In genomic region chr4:108380146-108380545, GRCm38 (mm10) we compare ENCODE assay signal across 20 mouse cellular contexts. TPM values are rescaled to one million over a fixed set of nuclear protein-coding genes. Genes with fewer than 3 reads are reported as not detected.
DNase-seq lines count a peak whose midpoint lies in the region; ATAC-seq lines count a peak whose summit lies in the region.
"Had no signal": no experiment of that assay in that cellular context is flagged by ENCODE, and none has a peak within 500 bp of the region (broad histone marks: within the 10 kb centered on the region; RNA-seq: fewer than 3 reads in every experiment).

No protein-coding gene starts in this region.

- H3K27ac ChIP-seq in liver, embryonic 12.5 days, result no peak overlapping the region
- H3K27ac ChIP-seq: liver, embryonic 14.5 days had no signal

- H3K27me3 ChIP-seq in liver, embryonic 12.5 days (replicated peaks), result peaks cover 77% of the 10 kb centered on the region

- WGBS in liver, embryonic 12.5 days (ENCODE audit: insufficient replicate concordance), result 3% methylated on average over 1 of the region's 1 CpGs

- peak; percentile 87 for ATAC-seq in granulocyte monocyte progenitor cell, adult 5-6 weeks (replicated peaks; ENCODE audit: poor library complexity, severe bottlenecking)
- no peak for ATAC-seq in liver, embryonic 12.5 days
- ATAC-seq: forebrain, embryonic 14.5 days had no signal

- no peaks in the 10 kb centered on the region for H3K9me3 ChIP-seq in liver, embryonic 12.5 days (replicated peaks)

- no peak overlapping the region for H3K4me2 ChIP-seq in liver, embryonic 12.5 days

- H3K36me3 ChIP-seq in liver, embryonic 12.5 days, result no peaks in the 10 kb centered on the region

- peak; percentile 65 for DNase-seq in embryo, embryonic 10 days (ENCODE audit: low spot score)
- DNase-seq in embryo, embryonic 9.5 days (ENCODE audit: extremely low spot score), result no peak
- peak; percentile 7 for DNase-seq in retina, embryonic 14.5 days (ENCODE audit: low spot score)
- DNase-seq in retina, postnatal 1 day, result no peak
- DNase-seq in urinary bladder, adult 2 months (ENCODE audit: low spot score), result no peak
- no peak for DNase-seq in left cerebral cortex, postnatal 14 days (ENCODE audit: low spot score in 2 of 2)
- DNase-seq: adrenal gland, postnatal 10 days; heart, adult 18-20 months; heart, postnatal 36 days; kidney, postnatal 14 days; layer of hippocampus, adult 9-11 months; lung, postnatal 14 days; right cerebral cortex, postnatal 14 days; thymus, adult 18-20 months had no signal

- H3K4me3 ChIP-seq in liver, embryonic 12.5 days, result no peak overlapping the region

- peaks cover 8% of the 10 kb centered on the region; the same call in 1 of the 2 replicates for H3K4me1 ChIP-seq in liver, embryonic 12.5 days

- no peak overlapping the region for H3K9ac ChIP-seq in liver, embryonic 12.5 days
- H3K9ac ChIP-seq: liver, embryonic 14.5 days had no signal

- intact Hi-C loops in left cerebral cortex, postnatal 14 days (cut with DNase I), result no loop called here

RNA-seq across cellular contexts. Expression of gene Shisal2a, which starts 3.0 kb away (rescaled TPM):
- total RNA-seq in granulocyte monocyte progenitor cell, adult 5-6 weeks (2014; fragmentation: Nextera tagmentation), result not detected in 2 replicates
- not detected in 2 replicates for total RNA-seq in granulocyte monocyte progenitor cell, adult 5-6 weeks (2017)
- polyA plus RNA-seq in liver, embryonic 12.5 days (2016; fragmentation: Nextera tagmentation; extraction: Ambion mirVana), result 0.32 TPM in 1 of 2 replicates, not detected in the other
- polyA plus RNA-seq in urinary bladder, adult 2 months (2012; rRNA removed), result 0.15 TPM in 1 of 2 replicates, not detected in the other
- total RNA-seq in left cerebral cortex, postnatal 14 days (2021), result not detected
- total RNA-seq: gastrocnemius, adult 18-20 months; heart, adult 18-20 months; heart, postnatal 36 days; left cerebral cortex, postnatal 10 days had no signal

RNA-seq across cellular contexts. Expression of gene Gpx7, which starts 26.6 kb away (rescaled TPM):
- 1.8 and 4.2 TPM in 2 replicates for total RNA-seq in granulocyte monocyte progenitor cell, adult 5-6 weeks (2014; fragmentation: Nextera tagmentation)
- total RNA-seq in granulocyte monocyte progenitor cell, adult 5-6 weeks (2017), result 0.30 and 0.46 TPM in 2 replicates
- 12.3 and 13.6 TPM in 2 replicates for polyA plus RNA-seq in liver, embryonic 12.5 days (2016; fragmentation: Nextera tagmentation; extraction: Ambion mirVana)
- polyA plus RNA-seq in urinary bladder, adult 2 months (2012; rRNA removed), result 34.5 and 34.8 TPM in 2 replicates
- total RNA-seq in left cerebral cortex, postnatal 14 days (2021), result 10 to 100 TPM in 1 of 2 experiments, 1 to 10 TPM in 1; 9.4 to 10.1 TPM

RNA-seq across cellular contexts. Expression of gene Coa7, which starts 52.2 kb away (rescaled TPM):
- 5.2 and 17.3 TPM in 2 replicates for total RNA-seq in granulocyte monocyte progenitor cell, adult 5-6 weeks (2014; fragmentation: Nextera tagmentation)
- total RNA-seq in granulocyte monocyte progenitor cell, adult 5-6 weeks (2017), result 13.0 and 25.6 TPM in 2 replicates
- polyA plus RNA-seq in liver, embryonic 12.5 days (2016; fragmentation: Nextera tagmentation; extraction: Ambion mirVana), result 33.7 and 34.3 TPM in 2 replicates
- polyA plus RNA-seq in urinary bladder, adult 2 months (2012; rRNA removed), result 11.9 and 12.3 TPM in 2 replicates
- total RNA-seq in left cerebral cortex, postnatal 14 days (2021), result 10 to 100 TPM; 30.9 to 36.5 TPM

Comparison
In these comparisons a context has a peak if more than half of its experiments do, and no peak if none do; other contexts are left out.
1. DNase-seq: peak in embryo, embryonic 10 days (single experiment) and retina, embryonic 14.5 days (single experiment); none in embryo, embryonic 9.5 days (single experiment), retina, postnatal 1 day (single experiment), urinary bladder, adult 2 months (single experiment) and left cerebral cortex, postnatal 14 days (0 of 2).